Mouse (Mus musculus): ENCODE results near the gene Tspan12.
"Not testable (repeated sequence)": the region's sequence is repeated elsewhere in the genome, so short reads cannot be mapped to it uniquely, and the experiment has no call there.

The Tspan12 gene
- long read RNA-seq, experiment 1, partial matches to known transcripts, result 132 of 147 reads
- long read RNA-seq, experiment 1, other reads (novel, unspliced or antisense), result 10 of 147 reads
- long read RNA-seq, experiment 2, partial matches to known transcripts, result 94 of 107 reads
- long read RNA-seq, experiment 2, other reads (novel, unspliced or antisense), result 9 of 107 reads

DNA sequence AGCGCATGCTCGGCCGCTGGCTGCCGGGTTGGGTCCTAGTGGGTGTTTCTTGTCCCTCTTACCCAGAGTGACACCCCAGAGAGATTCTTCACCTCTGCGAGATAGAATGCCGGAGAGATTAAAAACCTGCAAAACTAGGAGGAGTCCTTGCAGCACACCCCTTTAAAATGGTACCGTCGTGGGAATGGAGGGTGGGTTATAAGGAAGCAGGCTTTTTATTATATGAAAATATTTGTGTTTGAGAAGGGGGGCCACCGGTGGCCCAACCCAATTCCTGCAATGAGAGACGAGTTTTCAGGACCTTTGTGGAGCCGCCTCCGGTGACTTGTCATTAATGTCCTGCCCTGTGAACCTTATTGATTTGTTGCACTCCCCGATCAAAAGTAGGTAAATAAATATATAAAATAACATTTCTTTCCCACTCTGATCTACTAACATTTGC, at the start of gene Tspan12:
Tspan12 (minus strand) TSS at position 172 of the 442 bp plus-strand sequence.
- intact Hi-C loops (cut with DNase I), result no loop called here

DNA sequence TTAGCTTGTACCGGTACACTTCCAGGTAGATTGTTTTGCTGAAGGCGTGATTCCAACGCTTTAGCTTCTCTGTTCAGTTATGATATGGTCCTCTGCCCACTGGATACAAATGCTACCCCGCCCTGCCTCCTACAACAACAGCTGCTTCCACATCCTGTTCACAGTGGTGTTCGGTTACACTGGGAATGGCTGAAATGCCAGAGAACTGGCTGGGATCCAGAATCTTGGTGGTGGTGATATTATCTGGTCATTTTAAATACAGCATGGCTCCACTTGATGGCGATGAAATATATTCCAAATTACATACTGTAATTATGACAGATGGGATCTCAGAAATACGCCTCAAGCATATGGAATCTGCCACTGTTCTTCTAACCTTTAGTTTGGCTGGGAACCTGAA, 42.1 kb upstream of the Tspan12 start:
- intact Hi-C loops (cut with DNase I), result no loop called here

DNA sequence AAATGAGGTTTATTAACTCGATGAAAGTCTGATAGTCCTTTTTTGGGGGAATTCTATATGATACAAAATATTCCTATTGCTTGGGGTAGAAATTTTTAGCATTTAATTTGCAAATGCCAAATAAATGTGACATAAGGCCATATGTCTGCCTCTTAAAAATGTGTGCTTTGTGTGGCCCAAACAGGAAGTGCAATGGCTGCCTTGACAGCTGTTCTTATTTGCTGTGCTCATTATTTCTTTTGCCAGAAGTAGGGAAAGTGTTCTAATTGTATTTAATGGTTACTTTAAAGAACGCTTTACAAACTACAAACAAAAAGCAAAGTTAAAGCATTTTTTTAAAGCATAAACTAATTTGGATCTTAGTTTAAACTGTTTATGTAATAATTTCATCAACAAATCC, 36.8 kb upstream of the Tspan12 start:
- intact Hi-C loops (cut with DNase I), result no loop called here

DNA sequence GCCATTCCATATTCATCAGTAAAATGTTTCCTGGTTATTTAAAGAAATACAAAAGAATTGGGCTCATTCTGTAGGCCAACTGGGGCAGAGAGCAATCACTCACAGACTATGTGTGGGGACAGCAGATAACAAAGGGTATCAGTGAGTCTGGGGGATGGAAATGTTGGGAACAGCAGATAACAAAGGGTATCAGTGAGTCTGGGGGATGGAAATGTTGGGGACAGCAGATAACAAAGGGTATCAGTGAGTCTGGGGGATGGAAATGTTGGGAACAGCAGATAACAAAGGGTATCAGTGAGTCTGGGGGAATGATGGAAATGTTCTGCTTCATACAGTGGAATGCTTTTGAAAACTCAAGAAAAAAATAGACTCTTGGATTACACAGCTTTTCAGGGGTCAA, 35.7 kb upstream of the Tspan12 start:
- intact Hi-C loops (cut with DNase I), result not testable (repeated sequence)

DNA sequence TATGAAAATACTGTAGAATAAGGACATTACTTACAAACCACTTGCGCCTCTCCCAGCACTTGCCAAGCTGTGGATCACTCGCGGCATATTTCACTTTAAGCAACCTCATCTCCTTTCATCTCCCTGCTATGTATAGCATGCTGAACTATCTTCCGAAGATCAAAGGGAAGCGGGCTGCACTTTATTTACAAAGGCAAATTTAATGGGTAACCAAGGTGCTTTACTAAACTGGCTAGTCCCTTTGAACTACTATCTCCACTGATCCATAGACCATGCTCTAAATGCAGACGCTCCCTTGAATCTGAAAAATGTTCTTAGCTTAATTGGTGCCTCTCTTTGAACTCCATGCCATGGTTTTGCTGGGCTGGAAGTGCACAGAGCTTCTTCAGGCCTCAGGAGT, 27.2 kb upstream of the Tspan12 start:
- intact Hi-C loops (cut with DNase I), result no loop called here

DNA sequence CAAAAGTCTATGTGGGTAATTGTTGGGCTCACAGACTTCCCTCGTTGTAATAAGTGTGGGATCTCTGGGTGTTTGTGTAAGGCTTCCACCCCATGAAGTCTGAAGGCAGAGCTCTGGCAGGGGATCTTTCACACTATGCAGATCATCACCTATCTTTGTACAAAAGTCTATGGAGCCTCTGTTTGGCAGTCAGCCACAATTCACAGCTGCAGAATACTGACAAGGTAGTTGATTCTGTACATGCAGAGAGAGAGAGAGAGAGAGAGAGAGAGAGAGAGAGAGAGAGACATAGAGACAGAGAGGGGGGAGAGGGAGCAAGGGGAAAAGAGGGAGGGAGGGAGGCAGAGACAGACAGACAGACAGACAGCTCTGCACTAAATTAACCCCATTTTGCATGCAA, 15.0 kb upstream of the Tspan12 start:
- intact Hi-C loops (cut with DNase I), result no loop called here

DNA sequence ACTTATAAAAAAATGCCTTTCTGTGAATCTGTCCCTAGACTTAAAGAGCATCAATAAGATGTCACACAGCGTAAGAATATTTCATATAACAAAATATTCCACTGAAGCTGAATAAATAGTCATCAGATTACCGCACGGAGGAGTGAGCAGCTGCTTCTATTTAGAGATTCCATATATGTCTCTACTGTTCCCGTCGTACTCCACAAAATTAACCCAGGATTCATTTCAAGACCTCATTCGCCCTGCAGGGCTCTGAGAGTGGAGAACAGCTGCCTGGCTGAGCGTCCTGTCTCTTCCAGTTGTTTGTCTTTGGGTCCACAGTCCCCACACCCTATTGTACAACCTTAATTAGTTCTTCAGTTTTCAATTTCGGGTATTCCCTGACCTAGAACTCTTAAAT, 11.9 kb upstream of the Tspan12 start:
- intact Hi-C loops (cut with DNase I), result loop anchor here (5.0 kb wide), 1 partner anchor 83 kb away; the partner anchor contains the start of gene Ing3

DNA sequence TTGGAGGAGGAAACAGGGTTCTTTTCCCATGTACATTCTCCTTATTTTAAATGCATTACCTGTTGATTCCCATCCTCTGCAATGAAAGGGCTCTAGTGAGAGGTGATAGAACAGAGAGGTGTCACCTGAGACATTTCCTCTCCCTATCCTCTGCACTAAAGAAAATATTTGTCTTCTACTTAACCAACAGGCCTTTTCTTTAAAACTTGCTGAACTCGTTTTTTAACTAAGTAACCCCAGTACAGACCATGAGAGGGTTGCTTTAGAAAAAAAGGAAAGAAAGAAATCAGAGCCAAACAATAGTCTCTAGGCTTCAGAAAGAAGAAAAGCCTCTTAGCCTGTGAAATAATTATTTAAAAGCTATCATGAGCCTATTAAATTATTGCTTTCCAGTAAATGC, 11.2 kb upstream of the Tspan12 start:
- intact Hi-C loops (cut with DNase I), result loop anchor here (5.0 kb wide), 1 partner anchor 84 kb away; the partner anchor contains the start of gene Ing3

DNA sequence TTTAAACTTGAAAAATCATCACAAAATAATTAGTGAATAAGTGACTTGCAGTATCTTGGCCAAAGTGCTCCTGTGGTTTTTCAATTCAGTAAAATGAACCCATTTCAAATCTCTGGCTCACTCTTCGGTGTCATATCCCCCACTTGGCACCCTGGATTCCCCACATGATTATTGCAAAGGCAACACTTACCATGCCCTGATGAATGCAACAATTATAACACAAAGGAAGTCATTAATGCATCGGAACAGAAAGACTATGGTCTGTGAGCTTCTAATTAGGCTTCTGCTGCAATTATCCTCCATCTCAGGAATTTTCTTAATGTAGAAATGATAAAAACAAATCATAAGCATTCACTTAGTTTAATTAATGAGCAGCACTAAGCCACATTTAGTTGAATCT, 9.0 kb upstream of the Tspan12 start:
- intact Hi-C loops (cut with DNase I), result loop anchor here (5.0 kb wide), 1 partner anchor 86 kb away; the partner anchor contains the start of gene Ing3

DNA sequence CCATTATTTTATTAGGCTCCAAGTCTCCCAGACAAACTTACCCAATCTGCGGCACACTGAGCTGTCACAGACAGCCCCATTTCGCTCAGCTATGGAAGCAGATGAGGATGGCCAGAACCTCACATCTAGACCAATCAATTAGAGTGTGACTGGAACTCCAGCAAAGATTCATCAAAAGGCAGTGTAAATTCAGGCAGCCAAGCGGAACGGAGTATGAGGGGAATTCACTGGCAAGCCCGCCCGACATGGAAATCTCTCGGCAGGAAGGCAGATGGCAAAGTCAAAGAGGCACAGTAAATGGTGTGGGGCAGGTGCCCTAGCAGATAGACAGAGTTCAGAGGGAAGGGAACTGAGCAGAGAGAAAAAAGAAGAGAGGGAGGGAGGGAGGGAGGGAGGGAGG, 5.5 kb upstream of the Tspan12 start:
- intact Hi-C loops (cut with DNase I), result no loop called here

DNA sequence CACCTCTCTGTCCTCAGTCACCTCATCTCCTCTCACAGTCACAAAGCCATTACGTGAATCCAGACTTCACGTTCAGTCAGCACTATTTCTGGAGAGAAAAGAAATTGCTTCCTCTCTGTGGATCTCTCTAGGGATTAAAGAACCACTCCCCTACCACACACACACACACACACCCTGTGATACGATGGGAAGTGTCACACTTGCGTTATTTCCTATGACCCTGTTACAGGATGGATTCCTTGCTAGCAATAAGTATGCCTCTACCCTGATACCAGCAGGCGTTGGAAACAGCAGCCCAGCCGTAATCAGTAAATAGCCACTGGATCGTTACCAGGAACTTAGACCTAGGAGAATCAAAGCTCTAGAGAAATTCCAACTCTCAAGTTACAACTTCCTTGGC, 3.6 kb upstream of the Tspan12 start:
- intact Hi-C loops (cut with DNase I), result no loop called here

DNA sequence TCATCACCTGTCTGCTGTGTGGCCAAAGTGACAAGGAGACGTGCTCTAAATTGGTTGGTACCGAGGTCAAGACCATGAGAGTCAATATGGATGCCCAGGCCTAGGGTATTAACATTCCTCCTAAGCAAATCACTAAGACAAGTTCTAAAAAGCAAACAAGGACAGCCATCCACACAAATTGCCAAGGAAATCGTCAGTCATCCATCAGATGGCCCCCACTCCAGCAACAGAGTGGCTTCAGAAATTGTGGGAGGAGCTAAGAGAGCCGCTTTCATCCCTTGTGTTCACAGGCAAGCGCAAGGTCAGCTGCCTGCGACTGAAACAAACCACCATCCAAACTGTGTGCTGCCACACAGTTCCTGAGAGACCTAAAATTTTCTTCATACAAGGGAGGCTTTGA, 1.0 kb upstream of the Tspan12 start:
- intact Hi-C loops (cut with DNase I), result no loop called here

DNA sequence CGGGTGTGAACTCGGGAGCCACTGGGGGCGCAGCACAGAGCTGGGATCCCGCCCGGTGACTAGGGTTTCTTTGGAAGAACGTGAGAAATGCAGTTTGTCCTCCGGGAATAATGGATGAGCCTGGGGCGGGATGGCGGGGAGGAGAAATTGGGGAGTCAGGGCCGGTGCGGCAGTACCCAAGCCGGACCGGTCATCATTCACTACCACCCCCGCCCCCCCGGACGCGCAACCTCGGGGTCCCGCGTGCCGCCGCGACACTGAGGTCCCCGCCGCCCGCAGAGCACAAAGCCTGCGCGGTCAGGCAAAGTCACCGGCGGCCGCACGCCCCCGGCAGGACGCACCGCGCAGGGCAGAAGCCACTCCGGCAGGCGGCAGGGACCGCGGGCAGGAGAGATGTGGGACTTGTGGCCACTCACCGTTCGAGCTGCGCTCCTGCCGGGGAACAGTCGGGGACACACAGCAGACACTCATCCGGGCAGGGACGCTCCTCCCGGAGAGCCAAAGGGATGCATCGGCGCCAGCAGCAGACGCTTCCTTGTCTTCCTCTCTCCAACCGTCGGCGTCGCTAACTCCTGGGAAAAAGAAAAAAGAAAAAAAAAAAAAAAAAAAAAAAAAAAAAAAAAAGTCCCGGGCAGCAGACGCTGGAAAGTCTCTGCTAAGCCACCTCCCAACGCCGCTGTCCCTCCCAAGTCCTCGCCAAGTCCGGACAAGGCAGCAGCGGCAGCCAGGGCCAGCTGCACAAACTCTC, 545 bp downstream of the Tspan12 start:
- intact Hi-C loops (cut with DNase I), result loop anchor here (2.0 kb wide), 1 partner anchor 57 kb away; no protein-coding TSS in a partner anchor

DNA sequence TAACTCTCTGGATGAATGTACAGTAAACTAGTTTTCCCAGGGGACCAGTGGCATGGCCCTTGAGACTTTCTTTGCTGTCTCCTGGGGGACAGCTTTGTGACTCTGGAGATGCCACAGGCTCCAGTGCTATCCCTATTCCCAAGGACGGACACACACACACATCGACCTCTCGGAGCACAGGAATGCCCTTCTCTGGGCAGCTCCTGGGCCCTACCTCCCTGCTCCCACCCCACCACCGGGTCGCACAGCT, 1.0 kb downstream of the Tspan12 start:
- intact Hi-C loops (cut with DNase I), result loop anchor here (2.0 kb wide), 1 partner anchor 56 kb away; no protein-coding TSS in a partner anchor

DNA sequence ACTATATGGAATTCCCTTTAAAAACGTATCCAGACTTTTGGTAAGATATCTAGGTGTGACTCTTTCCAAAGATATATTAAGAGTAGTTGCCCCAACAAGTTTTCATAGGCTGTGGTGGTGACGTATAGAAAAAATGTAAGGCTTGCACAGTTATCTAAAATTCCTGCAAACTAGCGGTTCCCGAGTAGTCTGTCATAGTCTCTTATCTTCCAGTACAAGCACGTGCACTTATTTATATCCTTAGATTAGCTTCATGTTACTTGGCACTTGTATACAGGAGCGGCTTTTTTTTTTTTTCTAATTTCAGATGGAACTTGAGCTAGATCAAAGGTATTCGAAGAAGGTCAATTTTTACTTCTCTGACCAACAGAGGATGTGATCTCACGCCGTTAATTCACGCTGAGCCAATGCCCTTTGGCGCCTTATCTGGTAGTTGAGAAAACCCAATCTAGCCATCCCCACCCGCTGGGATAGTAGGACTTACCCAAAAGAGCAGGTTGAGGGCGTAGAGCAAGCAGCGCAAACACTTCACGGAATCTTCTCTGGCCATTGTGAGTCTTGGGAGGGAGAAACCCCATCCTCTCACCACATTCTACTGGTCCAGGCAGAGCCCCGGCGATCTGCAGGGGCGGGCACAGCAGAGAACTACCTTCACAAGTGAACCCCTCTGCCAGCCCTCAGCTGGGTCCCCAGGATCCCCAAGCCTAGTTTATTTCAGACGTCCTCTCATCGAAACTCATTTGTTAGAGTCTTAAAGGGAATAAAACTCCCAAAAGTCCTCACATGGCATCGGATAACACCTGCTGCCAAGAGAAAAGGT, 1.6 kb downstream of the Tspan12 start:
- intact Hi-C loops (cut with DNase I), result loop anchor here (2.0 kb wide), 1 partner anchor 56 kb away; no protein-coding TSS in a partner anchor

DNA sequence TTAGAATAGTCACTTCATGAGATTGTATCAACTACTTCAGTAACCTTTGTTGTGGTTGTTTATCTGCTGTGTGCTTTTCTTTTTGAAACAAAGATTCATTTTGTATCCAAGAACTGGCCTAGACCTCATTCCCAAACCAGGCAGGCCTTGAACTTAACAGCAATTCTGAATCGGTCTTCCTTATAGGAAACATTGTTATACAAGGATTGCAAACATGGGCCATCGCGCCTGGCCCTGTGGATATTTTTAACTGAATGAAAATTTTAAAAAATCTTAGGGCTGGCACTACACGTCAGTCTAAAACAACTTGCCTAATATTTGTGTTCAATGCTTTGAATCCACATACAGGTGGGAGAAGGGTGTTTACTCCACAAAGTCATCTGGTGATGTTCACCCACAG, 3.5 kb downstream of the Tspan12 start:
- intact Hi-C loops (cut with DNase I), result no loop called here

DNA sequence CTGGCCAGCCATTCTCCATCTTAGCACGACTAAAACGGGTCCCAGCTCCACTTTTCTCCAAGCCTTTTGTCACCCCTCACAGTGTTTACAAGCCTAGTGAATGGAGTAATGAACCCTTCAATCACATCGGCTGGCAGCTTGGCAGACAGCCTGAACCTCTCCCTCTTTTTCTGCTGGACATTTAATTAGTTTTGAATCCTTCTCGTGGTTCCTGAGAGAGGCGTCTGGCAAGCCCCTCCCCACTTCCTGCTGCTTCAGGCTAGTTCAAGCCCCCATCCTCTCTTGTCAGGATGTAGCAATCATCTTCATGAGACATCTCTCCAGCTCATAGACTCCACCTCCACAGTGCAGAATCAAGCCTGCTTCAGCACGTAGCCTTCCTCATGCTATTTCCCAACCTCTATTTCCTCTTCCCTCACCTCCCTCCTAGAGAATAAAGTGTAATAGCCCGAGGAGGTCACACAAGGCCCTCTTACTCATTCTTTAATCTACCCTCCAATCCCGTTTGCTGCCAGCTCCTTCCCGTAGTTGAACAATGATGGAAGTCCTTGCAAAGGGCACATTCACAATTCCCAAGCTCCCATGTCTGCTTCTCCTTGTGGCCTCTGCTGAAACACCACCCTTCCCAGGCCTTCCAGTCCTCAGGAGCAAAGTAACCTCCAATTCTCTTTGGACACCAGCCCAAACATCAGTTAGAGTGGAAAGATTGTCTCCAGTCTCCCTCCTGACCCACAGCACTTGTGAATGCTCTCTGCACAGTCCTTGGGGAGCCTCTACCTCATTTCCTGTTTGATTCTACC, 12.1 kb downstream of the Tspan12 start:
- intact Hi-C loops (cut with DNase I), result no loop called here

DNA sequence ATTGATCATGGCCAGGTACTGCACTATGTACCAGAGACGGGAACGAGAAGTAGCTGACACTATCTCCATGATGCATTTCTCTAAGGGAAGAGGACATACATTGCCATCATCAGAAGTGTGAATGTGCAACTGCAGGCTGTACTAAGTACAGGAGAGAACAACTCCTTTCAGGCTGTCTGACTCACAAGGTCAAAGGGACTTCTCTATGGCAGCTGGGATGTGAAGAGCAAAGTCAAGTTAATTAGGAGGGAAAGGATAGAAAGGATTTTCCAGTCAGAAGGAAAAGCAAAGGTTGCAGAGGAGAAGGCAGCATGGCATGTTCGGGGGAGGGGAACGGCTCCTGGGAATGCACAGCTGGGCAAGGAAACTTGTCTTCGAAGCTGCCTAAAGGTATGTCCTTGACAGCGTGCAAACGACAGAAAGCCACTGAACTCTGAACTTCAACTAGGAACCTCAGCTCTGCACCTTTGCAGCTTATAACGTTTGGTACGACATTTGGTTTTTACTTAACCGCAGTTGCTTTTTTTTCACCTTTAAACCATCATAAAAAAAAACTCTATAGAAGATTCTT, 13.0 kb downstream of the Tspan12 start:
- intact Hi-C loops (cut with DNase I), result no loop called here

DNA sequence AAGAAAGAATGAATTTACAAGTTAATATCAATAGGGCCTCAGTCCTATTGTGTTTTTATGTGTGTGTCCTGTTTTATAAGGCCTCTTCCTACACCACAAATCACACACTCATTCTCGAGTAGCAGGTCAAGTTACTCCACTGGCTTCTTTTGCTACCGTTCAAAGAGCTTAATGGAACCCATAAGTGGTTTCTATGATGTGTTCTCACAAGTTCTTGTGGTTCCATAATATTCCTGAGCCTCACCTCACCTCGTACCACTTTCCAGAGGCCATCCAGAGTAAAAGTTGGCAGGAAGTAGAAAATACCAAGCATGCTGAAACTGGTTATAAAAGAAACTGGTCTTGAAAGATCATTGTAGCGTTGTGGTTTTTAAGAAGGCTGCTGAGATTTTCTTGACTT, 18.8 kb downstream of the Tspan12 start:
- intact Hi-C loops (cut with DNase I), result no loop called here

DNA sequence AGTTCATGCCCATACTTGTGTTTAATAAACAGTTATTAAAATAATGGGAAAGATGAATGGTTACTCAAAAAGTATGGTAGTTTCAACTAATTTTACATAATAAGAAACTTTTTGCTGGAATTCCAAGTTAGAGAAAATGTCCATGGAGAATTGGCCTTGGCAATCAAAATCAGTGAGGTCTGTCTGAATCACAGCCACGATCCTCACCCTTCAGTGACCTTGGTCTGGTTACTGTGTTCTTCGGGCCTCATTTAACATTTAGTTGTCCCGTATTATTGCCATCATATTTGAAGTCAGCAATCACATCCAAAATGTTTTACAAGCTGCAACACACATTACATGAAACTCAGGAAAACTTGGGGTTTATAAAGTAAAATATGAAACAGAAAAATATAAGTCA, 20.4 kb downstream of the Tspan12 start:
- intact Hi-C loops (cut with DNase I), result no loop called here

DNA sequence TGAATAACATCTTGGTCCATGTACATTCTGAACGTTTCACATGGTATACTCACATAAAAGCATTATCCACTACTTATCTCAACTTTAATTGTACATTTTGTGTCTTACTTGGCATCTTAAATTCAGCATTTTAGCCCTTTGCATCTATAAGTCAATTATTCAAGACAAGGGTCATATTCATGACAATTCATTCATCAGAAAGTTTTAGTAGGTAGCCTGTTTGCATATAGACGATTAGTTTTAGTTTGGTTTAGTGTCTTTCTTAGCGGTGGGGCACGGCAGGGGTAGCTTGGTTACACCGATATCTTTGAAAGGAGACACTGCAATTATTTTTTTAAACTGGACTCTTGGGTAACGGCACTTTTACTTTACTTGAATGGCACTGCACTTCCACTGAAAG, 21.4 kb downstream of the Tspan12 start:
- intact Hi-C loops (cut with DNase I), result no loop called here

Data from adrenal gland (tissue).